Mouse (Mus musculus) hindbrain, embryonic 15.5 days (tissue): ENCODE results near the gene Fam92b. TPM values are rescaled to one million over a fixed set of nuclear protein-coding genes. Genes with fewer than 3 reads are reported as not detected.

Experiments
- ATAC-seq: fragments of 200-750 bp; cut with Nextera tagmentation; 2 replicates; pipeline ENCODE4 v1.8.0; 2017; ENCODE audit warnings: low read depth, moderate number of reproducible peaks, moderate TSS enrichment; ENCODE audit not compliant: low FRiP score
- H3K27ac ChIP-seq: fragments of 300-500 bp; sonication (generic); replicated peaks from 2 replicates; pipeline ENCODE4 v1.5.1; 2015; ENCODE audit warnings: mild to moderate bottlenecking, inconsistent platforms
- H3K27me3 ChIP-seq: fragments of 300-500 bp; sonication (generic); 2 replicates; pipeline ENCODE4 v1.6.1; 2015; ENCODE audit warnings: control low read depth, inconsistent platforms
- H3K36me3 ChIP-seq: fragments of 300-500 bp; sonication (generic); 2 replicates; pipeline ENCODE4 v1.6.1; 2015; ENCODE audit warnings: control low read depth, inconsistent platforms
- H3K4me1 ChIP-seq: fragments of 300-500 bp; sonication (generic); replicated peaks from 2 replicates; pipeline ENCODE4 v1.6.1; 2015; ENCODE audit warnings: control low read depth, inconsistent platforms
- H3K4me2 ChIP-seq: fragments of 300-500 bp; sonication (generic); 2 replicates; pipeline ENCODE4 v1.6.1; 2015; ENCODE audit warnings: moderate library complexity, mild to moderate bottlenecking, inconsistent platforms
- H3K4me3 ChIP-seq: fragments of 300-500 bp; sonication (generic); 2 replicates; pipeline ENCODE4 v1.5.1; 2015; ENCODE audit warnings: mild to moderate bottlenecking, inconsistent platforms
- H3K9ac ChIP-seq: fragments of 300-500 bp; sonication (generic); 2 replicates; pipeline ENCODE4 v1.6.1; 2015; ENCODE audit warnings: inconsistent platforms
- H3K9me3 ChIP-seq: fragments of 300-500 bp; sonication (generic); 2 replicates; pipeline ENCODE4 v1.6.1; 2016; ENCODE audit warnings: control low read depth, inconsistent platforms
- WGBS: fragments of 180-500 bp; shearing (Covaris S2); methylation state at CpG from one replicate; pipeline ENCODE4 v1.1.7; 2015; 5-methylcytosine and 5-hydroxymethylcytosine counted together
- polyA plus RNA-seq: library from polyadenylated mRNA; unstranded; fragments of >200 nt; fragmentation: Nextera tagmentation; extraction: Ambion mirVana; gene quantifications from 2 replicates; pipeline ENCODE4 v1.2.1, GENCODE M21; 2015

The Fam92b gene
- polyA plus RNA-seq, 1 experiment from 2014 or later = 2.2 TPM

DNA sequence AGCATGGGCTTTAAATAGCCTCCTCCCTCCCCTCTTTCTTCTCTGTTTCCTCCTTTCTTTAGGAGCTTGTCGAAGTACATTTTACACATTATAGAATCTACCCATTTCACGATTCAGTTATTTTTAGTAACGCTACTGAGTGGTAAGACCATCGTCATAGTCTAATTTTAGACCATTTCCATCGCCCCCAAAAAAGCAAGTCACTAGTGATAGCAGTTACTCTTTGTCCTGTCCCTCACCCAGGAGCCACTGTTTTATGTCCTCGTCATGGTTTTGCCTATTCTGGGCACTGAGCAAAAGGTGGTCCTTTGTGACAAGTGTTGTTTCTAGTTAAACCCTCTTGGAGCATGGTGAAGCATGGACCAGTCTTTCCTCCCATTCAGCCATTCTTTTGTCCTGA is 57.3 kb downstream of the Fam92b start:
- ATAC-seq = no peak
- Histone ChIP-seq H3K9ac (no peak overlapping the region), H3K27me3 (no peaks in the 10 kb centered on the region; the same call in 1 of the 2 replicates), H3K9me3 (no peaks in the 10 kb centered on the region), H3K27ac (no peak overlapping the region), H3K4me3 (no peak overlapping the region), H3K36me3 (no peaks in the 10 kb centered on the region), H3K4me2 (no peak overlapping the region), H3K4me1 (peaks cover 16% of the 10 kb centered on the region)
- 83% methylated on average over 6 of the region's 6 CpGs for WGBS

DNA sequence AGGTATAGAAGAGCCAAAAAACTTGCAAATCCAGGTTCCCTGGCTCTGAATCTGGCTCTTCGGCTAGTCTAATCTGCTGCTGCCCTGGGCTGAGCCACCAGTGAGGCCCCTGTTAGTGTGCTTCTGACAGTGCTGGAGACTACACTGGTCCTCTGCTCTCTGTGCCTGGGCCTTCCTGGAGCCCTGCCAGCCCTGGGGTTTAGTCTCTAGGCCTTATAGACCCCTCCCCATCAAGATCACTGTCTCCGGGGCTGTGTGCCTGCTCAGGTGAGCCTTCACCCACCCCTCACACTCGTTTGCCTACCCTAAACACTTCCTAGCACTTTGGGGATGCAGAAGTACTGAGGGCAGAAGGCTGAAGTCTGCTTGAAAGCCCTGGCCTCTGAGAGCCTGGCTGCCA is 57.8 kb downstream of the Fam92b start:
- no peak for ATAC-seq
- Histone ChIP-seq H3K9me3 (no peaks in the 10 kb centered on the region), H3K27me3 (no peaks in the 10 kb centered on the region; the same call in 1 of the 2 replicates), H3K4me3 (no peak overlapping the region), H3K4me2 (no peak overlapping the region), H3K36me3 (no peaks in the 10 kb centered on the region), H3K9ac (no peak overlapping the region), H3K27ac (no peak overlapping the region), H3K4me1 (peaks cover 16% of the 10 kb centered on the region)
- 75% methylated on average over 3 of the region's 3 CpGs for WGBS

DNA sequence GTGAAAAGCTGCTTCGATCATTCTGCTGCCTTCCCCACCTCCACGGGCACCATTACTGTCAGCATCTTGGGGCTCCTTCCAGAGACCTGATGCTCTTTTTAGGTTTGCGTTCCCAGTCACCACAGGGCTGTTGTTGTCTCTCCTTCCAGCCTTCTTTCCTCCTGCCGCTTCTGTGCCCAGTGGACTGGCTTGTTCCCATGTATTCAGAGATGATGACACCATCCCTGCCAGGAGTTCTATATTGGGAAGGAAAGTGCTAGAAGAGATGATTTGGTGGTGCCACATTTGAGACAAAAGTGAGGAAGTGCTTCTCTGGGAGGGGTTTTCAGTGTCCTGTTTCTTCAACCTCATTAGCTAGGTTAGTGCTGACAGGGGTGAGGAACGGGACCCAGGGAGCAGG is 58.4 kb downstream of the Fam92b start:
- Histone ChIP-seq H3K4me2 (no peak overlapping the region), H3K36me3 (no peaks in the 10 kb centered on the region), H3K27me3 (no peaks in the 10 kb centered on the region; the same call in 1 of the 2 replicates), H3K4me1 (peaks cover 11% of the 10 kb centered on the region), H3K27ac (no peak overlapping the region), H3K4me3 (no peak overlapping the region), H3K9me3 (no peaks in the 10 kb centered on the region), H3K9ac (no peak overlapping the region)
- 82% methylated on average over 5 of the region's 5 CpGs for WGBS
- ATAC-seq = no peak

DNA sequence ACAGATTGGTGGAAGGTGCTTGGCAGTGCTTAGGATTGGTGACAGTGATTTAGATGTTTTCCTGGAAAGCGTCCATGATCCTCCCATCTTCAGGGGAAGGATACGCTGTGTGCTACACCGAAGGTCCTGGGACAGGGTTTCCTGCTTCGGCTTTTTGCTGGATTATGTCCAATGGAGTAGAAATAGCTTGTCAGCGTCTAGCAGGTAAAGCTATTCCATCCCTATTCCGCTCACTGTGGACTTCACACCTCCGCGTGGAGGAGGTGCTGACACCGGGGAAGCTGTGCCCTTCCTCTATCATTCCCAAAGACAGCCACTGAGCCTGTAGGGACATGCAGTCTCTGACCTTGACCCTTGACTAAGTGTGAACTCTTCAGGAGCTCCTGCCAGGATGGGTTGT is 59.1 kb downstream of the Fam92b start:
- ATAC-seq = no peak
- 86% methylated on average over 9 of the region's 9 CpGs for WGBS
- H3K9me3 ChIP-seq = no peaks in the 10 kb centered on the region
- H3K36me3 ChIP-seq = no peaks in the 10 kb centered on the region
- H3K4me1 ChIP-seq = peaks cover 13% of the 10 kb centered on the region
- no peak overlapping the region for H3K27ac ChIP-seq
- H3K27me3 ChIP-seq = no peaks in the 10 kb centered on the region; the same call in 1 of the 2 replicates
- H3K9ac ChIP-seq = no peak overlapping the region
- H3K4me2 ChIP-seq = no peak overlapping the region
- H3K4me3 ChIP-seq = no peak overlapping the region

DNA sequence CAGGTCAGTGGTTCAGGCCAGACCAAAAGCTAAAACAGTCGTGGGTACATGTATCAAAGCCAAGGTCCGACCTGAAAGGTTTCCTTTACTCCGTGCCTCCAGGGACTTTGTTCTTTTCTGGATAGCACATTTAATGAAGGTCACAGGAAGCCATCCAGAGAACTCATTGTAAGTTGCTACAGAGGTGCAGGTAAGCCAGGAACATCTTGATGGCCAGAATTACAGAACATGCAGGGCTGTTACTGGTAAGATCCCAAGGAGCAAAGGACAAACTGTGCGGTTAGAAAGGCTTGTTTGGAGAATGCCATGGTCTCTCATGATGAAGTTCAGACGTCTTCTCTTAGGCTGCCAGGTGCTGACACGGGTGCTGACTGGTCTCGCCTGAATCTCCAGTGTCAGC is 60.7 kb downstream of the Fam92b start:
- no peaks in the 10 kb centered on the region for H3K9me3 ChIP-seq

More for the DNA sequence above, 60.7 kb downstream of the Fam92b start:
- no peaks in the 10 kb centered on the region for H3K36me3 ChIP-seq
- H3K9ac ChIP-seq = no peak overlapping the region
- peaks cover 18% of the 10 kb centered on the region for H3K4me1 ChIP-seq
- H3K4me2 ChIP-seq = no peak overlapping the region
- no peaks in the 10 kb centered on the region; the same call in 1 of the 2 replicates for H3K27me3 ChIP-seq
- no peak for ATAC-seq
- no peak overlapping the region for H3K4me3 ChIP-seq
- no peak overlapping the region for H3K27ac ChIP-seq
- 84% methylated on average over 7 of the region's 7 CpGs for WGBS

Other genes with a start within 250 kb of the Fam92b start
- gene Crispld2, start 185.0 kb downstream of the Fam92b start, polyA plus RNA-seq = 1.8 and 2.8 TPM in 2 replicates
- 28.8 and 30.7 TPM in 2 replicates for gene Zdhhc7, start 76.0 kb downstream of the Fam92b start, polyA plus RNA-seq
- 30.9 and 36.8 TPM in 2 replicates for gene 6430548M08Rik, start 63.3 kb downstream of the Fam92b start, polyA plus RNA-seq
- 15.4 and 20.1 TPM in 2 replicates for gene Gse1, start 51.0 kb upstream of the Fam92b start, polyA plus RNA-seq